Mouse (Mus musculus): ENCODE measurements around the gene Clhc1. TPM values are rescaled to one million over a fixed set of nuclear protein-coding genes. Genes with fewer than 3 reads are reported as not detected.

Clhc1 gene
- polyA plus RNA-seq, 1 experiment, result not detected

DNA sequence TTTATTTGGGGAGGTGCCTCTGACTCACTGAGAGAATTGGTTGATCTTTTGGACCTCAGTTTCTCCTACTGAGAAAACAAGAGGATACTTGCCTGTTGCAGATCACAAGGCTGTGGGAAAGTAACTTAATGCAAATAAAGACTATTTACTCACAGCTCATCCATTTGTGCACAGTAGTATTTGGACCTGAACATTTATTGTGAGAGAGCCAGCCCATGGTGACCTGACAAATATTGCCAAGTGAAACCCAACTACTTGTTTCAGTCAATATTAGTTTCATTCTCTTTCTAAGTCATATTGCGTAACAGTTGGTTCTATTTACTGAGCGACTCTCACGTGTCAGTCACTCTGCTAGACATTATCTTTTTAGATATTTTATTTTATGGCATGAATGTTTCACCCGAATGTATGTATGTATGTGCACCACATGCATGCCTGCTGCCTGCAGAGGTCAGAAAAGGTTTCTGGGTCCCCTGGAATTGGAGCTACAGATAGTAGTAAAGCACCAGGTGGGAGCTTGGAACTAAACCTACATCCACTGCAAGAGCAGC is 65.5 kb downstream of the Clhc1 start:
- 78% methylated on average over 4 of the region's 4 CpGs for WGBS
- no peak overlapping the region for H3K4me3 ChIP-seq (replicated peaks; ENCODE audit: control insufficient read depth, low read depth, low read length)
- H3K4me1 ChIP-seq (ENCODE audit: control insufficient read depth, insufficient read depth, low read length), result no peaks in the 10 kb centered on the region
- no peak for TF ChIP-seq POLR2A (IDR thresholded peaks at IDR 0.05; ENCODE audit: borderline replicate concordance, control insufficient read depth, low read depth, low read length)
- no peak for TF ChIP-seq CTCF (IDR thresholded peaks at IDR 0.05; ENCODE audit: control insufficient read depth, insufficient read depth, low read length)
- H3K27ac ChIP-seq (ENCODE audit: control insufficient read depth, insufficient read depth, low read depth, low read length, poor library complexity), result no peak overlapping the region

DNA sequence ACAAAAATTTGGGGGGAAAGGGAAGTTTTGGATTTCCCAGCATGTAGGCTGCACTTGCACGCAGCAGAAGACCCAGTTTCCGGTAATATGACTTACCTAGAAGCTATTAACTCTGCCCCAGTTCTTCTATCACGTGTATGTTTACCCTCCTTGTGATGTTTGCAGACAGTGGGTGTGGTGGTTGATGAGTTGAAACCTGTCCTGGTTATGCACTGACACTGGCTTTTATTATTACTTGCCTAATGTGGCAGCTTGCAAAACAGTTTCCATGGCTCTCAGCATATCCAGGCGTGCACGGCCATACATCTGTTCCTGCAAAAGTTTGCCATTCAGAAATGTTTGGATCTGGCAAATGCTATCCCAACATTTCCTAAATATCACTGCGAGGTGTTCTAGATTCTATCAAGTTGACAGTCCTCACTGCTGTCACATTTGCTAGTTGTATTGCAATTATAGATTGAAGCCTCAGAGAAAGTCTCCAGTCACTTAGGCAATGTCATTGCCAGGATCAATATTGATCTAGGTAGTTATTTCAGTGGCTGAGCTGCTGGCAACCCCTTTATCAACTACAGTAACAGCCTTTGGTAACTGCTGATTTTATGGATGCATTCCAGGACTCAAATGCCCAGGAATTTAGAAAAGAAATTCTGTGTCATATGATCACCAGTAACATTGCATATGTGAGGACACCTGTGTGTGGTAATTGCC is 66.6 kb downstream of the Clhc1 start:
- TF ChIP-seq POLR2A (IDR thresholded peaks at IDR 0.05; ENCODE audit: borderline replicate concordance, control insufficient read depth, low read depth, low read length), result no peak
- TF ChIP-seq CTCF (IDR thresholded peaks at IDR 0.05; ENCODE audit: control insufficient read depth, insufficient read depth, low read length), result no peak
- H3K4me3 ChIP-seq (replicated peaks; ENCODE audit: control insufficient read depth, low read depth, low read length), result no peak overlapping the region
- WGBS, result 73% methylated on average over 6 of the region's 6 CpGs
- H3K4me1 ChIP-seq (ENCODE audit: control insufficient read depth, insufficient read depth, low read length), result no peaks in the 10 kb centered on the region
- H3K27ac ChIP-seq (ENCODE audit: control insufficient read depth, insufficient read depth, low read depth, low read length, poor library complexity), result no peak overlapping the region

DNA sequence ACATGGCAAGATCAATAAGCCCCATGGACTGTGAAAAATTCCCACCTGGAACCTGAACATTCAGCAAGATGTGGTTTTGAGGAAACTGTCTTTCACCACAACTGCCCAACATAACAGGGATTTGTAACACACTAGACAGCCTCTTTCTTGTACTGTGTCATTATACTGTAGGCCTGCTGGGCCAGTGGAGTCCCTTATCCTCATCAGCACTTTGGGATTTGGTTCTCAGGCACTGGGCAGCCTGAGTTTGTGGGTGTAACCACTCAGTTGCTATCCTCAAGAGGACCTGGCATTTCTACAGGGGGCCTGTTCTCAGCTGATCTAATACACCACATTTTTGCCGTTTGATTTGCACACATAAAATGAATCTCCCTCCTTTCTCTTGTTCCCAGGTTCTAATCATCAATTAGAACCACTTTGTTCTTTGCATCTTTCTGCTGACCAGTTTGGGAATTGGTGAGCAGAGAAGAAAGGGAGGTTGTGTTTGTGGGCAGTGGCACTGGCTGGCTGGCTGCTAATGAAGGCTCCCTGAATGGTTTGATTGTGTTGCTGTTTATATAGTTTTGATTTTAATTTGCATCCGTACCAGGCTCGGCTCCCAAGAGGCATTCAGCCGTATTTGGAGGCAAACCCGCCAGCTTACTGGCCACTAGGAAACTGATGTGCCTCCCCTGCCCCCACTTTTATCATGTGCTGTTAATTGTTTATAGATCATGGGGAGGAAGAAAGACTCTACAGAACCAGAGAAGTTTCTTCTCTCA is 74.5 kb downstream of the Clhc1 start:
- Histone ChIP-seq H3K27ac (ENCODE audit: control insufficient read depth, insufficient read depth, low read depth, low read length, poor library complexity) (no peak overlapping the region), H3K4me3 (replicated peaks; ENCODE audit: control insufficient read depth, low read depth, low read length) (no peak overlapping the region), H3K4me1 (ENCODE audit: control insufficient read depth, insufficient read depth, low read length) (no peaks in the 10 kb centered on the region)
- TF ChIP-seq POLR2A (IDR thresholded peaks at IDR 0.05; ENCODE audit: borderline replicate concordance, control insufficient read depth, low read depth, low read length), result no peak
- TF ChIP-seq CTCF (IDR thresholded peaks at IDR 0.05; ENCODE audit: control insufficient read depth, insufficient read depth, low read length), result no peak
- WGBS, result 84% methylated on average over 5 of the region's 5 CpGs

DNA sequence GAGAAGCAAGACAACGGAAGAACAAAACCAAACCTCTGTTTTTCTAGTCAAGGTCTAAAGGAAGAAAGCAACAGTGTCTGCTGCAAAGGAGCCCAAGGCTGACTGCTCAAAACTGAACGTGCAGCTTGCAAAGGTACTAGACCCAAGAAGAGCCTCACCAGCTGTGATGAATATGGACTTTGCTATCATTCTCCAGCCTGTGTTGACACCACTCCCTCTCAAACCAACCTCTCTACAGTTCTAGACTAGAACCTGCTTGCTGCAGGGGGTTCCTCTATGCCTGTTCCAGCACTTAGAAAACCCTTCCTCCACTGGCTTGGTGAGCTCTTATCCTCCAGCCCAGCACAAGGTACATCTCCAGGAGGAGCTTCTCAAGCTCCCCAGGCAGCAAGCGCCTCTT is 75.6 kb downstream of the Clhc1 start:
- 78% methylated on average over 3 of the region's 3 CpGs for WGBS
- H3K4me1 ChIP-seq (ENCODE audit: control insufficient read depth, insufficient read depth, low read length), result no peaks in the 10 kb centered on the region

DNA sequence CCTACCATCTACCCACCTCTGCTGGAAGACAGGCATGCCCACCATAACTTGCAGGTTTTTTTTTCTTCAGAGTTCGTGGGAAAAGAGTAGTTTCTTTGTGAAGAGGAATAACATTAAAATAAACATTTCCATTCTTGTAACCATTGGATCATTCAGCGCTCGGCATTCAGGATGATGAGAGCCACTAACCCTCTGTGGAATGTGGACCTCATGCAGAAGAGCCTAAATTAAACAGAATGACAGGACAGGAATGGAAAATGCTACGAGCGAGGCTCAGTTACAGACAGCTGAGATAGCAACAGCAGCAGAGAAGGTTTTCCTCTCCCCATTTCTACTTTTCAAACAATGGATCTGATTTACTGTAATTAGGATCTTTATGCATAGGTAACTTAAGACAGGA is 78.8 kb downstream of the Clhc1 start:
- no peak overlapping the region for H3K4me3 ChIP-seq (replicated peaks; ENCODE audit: control insufficient read depth, low read depth, low read length)
- H3K27ac ChIP-seq (ENCODE audit: control insufficient read depth, insufficient read depth, low read depth, low read length, poor library complexity), result no peak overlapping the region
- H3K4me1 ChIP-seq (ENCODE audit: control insufficient read depth, insufficient read depth, low read length), result no peaks in the 10 kb centered on the region
- 83% methylated on average over 5 of the region's 5 CpGs for WGBS
- no peak for TF ChIP-seq CTCF (IDR thresholded peaks at IDR 0.05; ENCODE audit: control insufficient read depth, insufficient read depth, low read length)
- no peak for TF ChIP-seq POLR2A (IDR thresholded peaks at IDR 0.05; ENCODE audit: borderline replicate concordance, control insufficient read depth, low read depth, low read length)

More for the DNA sequence above, 75.6 kb downstream of the Clhc1 start:
- Histone ChIP-seq H3K27ac (ENCODE audit: control insufficient read depth, insufficient read depth, low read depth, low read length, poor library complexity) (no peak overlapping the region), H3K4me3 (replicated peaks; ENCODE audit: control insufficient read depth, low read depth, low read length) (no peak overlapping the region)
- TF ChIP-seq POLR2A (IDR thresholded peaks at IDR 0.05; ENCODE audit: borderline replicate concordance, control insufficient read depth, low read depth, low read length) (no peak), CTCF (IDR thresholded peaks at IDR 0.05; ENCODE audit: control insufficient read depth, insufficient read depth, low read length) (no peak)

DNA sequence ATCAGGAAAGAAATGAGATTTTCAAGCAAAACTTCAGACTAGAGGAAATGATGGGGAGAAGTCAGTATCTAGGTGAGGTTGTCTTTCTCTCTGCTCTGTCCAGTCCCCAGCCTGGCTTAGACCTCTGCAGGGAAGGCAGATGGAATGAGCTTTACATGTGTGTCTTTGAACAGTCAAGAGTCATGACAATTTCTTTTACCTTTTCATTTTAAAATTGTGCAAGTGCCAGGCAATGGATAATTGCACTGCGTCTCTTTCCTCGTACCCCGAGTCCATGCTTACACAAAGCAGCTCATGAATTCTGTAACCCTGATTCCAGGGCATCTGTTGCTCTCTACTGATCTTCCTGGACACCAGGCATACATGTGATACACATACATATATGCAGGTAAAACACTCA is 80.0 kb downstream of the Clhc1 start:
- Histone ChIP-seq H3K4me3 (replicated peaks; ENCODE audit: control insufficient read depth, low read depth, low read length) (no peak overlapping the region), H3K27ac (ENCODE audit: control insufficient read depth, insufficient read depth, low read depth, low read length, poor library complexity) (no peak overlapping the region), H3K4me1 (ENCODE audit: control insufficient read depth, insufficient read depth, low read length) (no peaks in the 10 kb centered on the region)
- TF ChIP-seq POLR2A (IDR thresholded peaks at IDR 0.05; ENCODE audit: borderline replicate concordance, control insufficient read depth, low read depth, low read length) (no peak), CTCF (IDR thresholded peaks at IDR 0.05; ENCODE audit: control insufficient read depth, insufficient read depth, low read length) (no peak)
- WGBS, result 78% methylated on average over 3 of the region's 3 CpGs

Other genes starting within 250 kb of the Clhc1 start
- gene Ccdc88a, start 174.3 kb upstream of the Clhc1 start, polyA plus RNA-seq (2011; ENCODE audit: insufficient read depth, insufficient read length, low replicate concordance, missing spikeins), result 6.5 and 8.5 TPM in 2 replicates
- 9.3 and 13.0 TPM in 2 replicates for gene Prorsd1, start 32.9 kb upstream of the Clhc1 start, polyA plus RNA-seq (2011; ENCODE audit: insufficient read depth, insufficient read length, low replicate concordance, missing spikeins)
- gene Mtif2, start 21.5 kb upstream of the Clhc1 start, polyA plus RNA-seq (2011; ENCODE audit: insufficient read depth, insufficient read length, low replicate concordance, missing spikeins), result 14.8 and 17.8 TPM in 2 replicates
- 1,136 and 1,963 TPM in 2 replicates for gene Rps27a, start 159 bp downstream of the Clhc1 start, polyA plus RNA-seq (2011; ENCODE audit: insufficient read depth, insufficient read length, low replicate concordance, missing spikeins)
- gene Rtn4, start 145.0 kb downstream of the Clhc1 start, polyA plus RNA-seq (2011; ENCODE audit: insufficient read depth, insufficient read length, low replicate concordance, missing spikeins), result 45.8 and 128 TPM in 2 replicates

All from bone marrow, adult 2 months (tissue).